Mouse (Mus musculus): ENCODE results near the gene Ssh1.

DNA sequence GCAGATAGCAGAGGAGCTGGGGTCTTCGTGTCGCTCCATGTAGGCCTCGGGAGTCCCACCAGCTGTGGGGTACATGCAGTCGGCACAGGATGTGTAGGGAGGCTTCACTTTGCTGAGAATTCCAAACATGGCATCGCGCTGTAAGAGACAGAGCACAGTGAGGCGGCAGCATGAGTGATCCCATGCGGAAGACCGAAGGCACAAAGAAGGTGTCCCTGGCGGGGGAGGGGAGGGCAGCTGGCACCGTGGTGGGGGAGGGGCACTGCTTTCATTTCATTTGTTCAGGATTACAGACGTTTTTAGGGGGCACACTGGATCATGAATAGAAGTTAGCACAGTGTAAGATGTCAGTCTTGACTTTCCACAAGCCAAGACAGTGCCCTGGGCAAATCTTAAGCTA, 50.4 kb downstream of the Ssh1 start:
- no peak for TF ChIP-seq CTCF (IDR thresholded peaks at IDR 0.05; ENCODE audit: low read depth)
- no peak for TF ChIP-seq EP300 (optimal IDR thresholded peaks at IDR 0.05)

Data from stomach, postnatal 0 days (tissue).